Mouse (Mus musculus) hindbrain, embryonic 10.5 days (tissue): ENCODE measurements around the gene Kat14. TPM values are rescaled to one million over a fixed set of nuclear protein-coding genes. Genes with fewer than 3 reads are reported as not detected.
"Not testable (repeated sequence)": the region's sequence is repeated elsewhere in the genome, so short reads cannot be mapped to it uniquely, and the experiment has no call there.

Experiments used
- DNase-seq: peaks from one replicate; pipeline ENCODE4 v3.0.0-alpha.2; 2017; ENCODE audit warnings: low spot score
- H3K27ac ChIP-seq: fragments of 300-500 bp; sonication (generic); 2 replicates; pipeline ENCODE4 v1.5.1; 2016; ENCODE audit warnings: mild to moderate bottlenecking, moderate library complexity
- H3K27me3 ChIP-seq: fragments of 300-500 bp; sonication (generic); 2 replicates; pipeline ENCODE4 v1.6.1; 2016; ENCODE audit warnings: mild to moderate bottlenecking; ENCODE audit not compliant: poor library complexity, insufficient read depth, severe bottlenecking
- H3K36me3 ChIP-seq: fragments of 300-500 bp; sonication (generic); 2 replicates; pipeline ENCODE4 v1.6.1; 2016; ENCODE audit warnings: mild to moderate bottlenecking, moderate library complexity
- H3K4me1 ChIP-seq: fragments of 300-500 bp; sonication (generic); replicated peaks from 2 replicates; pipeline ENCODE4 v1.6.1; 2016; ENCODE audit warnings: mild to moderate bottlenecking
- H3K4me3 ChIP-seq: fragments of 300-500 bp; sonication (generic); 2 replicates; pipeline ENCODE4 v1.5.1; 2016; ENCODE audit warnings: mild to moderate bottlenecking, moderate library complexity
- H3K9me3 ChIP-seq: fragments of 300-500 bp; sonication (generic); 2 replicates; pipeline ENCODE4 v1.6.1; 2016; ENCODE audit warnings: mild to moderate bottlenecking, moderate library complexity
- WGBS: fragments of 180-500 bp; shearing (Covaris S2); methylation state at CpG from one replicate; pipeline ENCODE4 v1.1.7; 2016; 5-methylcytosine and 5-hydroxymethylcytosine counted together
- polyA plus RNA-seq: library from polyadenylated mRNA; unstranded; fragments of >200 nt; fragmentation: Nextera tagmentation; extraction: Ambion mirVana; gene quantifications from 2 replicates; pipeline ENCODE4 v1.2.1, GENCODE M21; 2016

Kat14 gene
- 47.9 and 60.4 TPM in 2 replicates for polyA plus RNA-seq

DNA sequence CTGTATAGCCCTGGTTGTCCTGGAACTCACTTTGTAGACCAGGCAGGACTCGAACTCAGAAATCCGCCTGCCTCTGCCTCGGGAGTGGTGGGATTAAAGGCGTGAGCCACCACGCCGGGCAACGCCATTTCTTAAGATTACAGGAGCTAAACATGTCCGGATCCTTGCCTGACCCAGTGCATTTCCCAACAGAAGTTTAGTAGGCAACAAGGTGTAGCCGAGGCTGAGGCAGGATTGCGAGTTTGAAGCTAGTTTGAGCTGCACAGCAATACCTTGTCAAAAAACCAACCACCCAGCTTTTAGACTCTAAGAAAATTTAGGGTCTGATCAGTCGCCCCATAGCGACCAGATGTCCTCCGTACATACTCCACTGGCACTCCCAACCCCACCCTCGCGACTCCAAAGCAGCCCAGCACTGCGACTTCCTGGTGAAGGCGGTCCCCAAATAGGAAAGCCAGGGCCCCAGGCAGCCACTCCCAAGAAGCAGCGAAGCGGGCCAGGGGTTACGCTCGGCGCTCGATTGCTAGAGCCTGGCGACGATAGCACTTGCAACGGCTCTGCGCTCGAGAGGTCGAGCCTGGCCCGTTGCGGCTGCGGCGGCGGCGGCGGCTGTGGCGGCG is at the start of gene Kat14, which contains the start of gene Pet117:
Gene Kat14 (plus strand): TSS at position 584 of the 620 bp plus-strand sequence.
Gene Pet117 (plus strand): TSS at position 597 of the 620 bp plus-strand sequence.
- DNase-seq: peak; percentile 97
- H3K9me3 ChIP-seq: no peaks in the 10 kb centered on the region
- peak within 1 kb of the TSS; percentile 99 for H3K27ac ChIP-seq
- H3K4me1 ChIP-seq: peaks cover 20% of the 10 kb centered on the region
- 7% methylated on average over 38 of the region's 38 CpGs for WGBS
- peaks cover 10% of the 10 kb centered on the region for H3K36me3 ChIP-seq
- no peaks in the 10 kb centered on the region for H3K27me3 ChIP-seq
- H3K4me3 ChIP-seq: peak within 1 kb of the TSS; percentile 87

DNA sequence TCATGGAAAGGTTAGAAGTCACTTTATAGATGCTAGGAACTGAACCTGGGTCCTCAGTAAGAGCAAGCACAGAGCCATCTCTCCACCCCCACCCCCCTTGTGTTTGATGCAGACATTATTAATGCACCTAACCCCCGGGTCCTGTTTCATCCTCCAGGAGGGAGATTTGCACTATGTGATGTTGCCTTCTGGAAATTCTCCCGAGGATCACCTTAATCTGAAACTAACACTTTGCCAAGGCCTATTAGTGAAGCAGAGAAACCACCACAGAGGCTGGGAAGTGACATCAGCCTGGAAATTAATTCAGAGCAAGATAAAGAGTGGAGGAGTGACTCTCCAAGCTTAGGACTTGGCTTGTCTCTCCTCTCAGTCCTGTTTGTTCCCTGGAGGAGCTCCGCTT is 44.6 kb upstream of the Kat14 start:
- Histone ChIP-seq H3K9me3 (no peaks in the 10 kb centered on the region), H3K4me3 (no peak overlapping the region), H3K27ac (no peak overlapping the region), H3K36me3 (no peaks in the 10 kb centered on the region), H3K27me3 (peaks cover 19% of the 10 kb centered on the region), H3K4me1 (no peaks in the 10 kb centered on the region)
- no peak for DNase-seq
- whole genome bisulfite sequencing: 75% methylated on average over 3 of the region's 3 CpGs

DNA sequence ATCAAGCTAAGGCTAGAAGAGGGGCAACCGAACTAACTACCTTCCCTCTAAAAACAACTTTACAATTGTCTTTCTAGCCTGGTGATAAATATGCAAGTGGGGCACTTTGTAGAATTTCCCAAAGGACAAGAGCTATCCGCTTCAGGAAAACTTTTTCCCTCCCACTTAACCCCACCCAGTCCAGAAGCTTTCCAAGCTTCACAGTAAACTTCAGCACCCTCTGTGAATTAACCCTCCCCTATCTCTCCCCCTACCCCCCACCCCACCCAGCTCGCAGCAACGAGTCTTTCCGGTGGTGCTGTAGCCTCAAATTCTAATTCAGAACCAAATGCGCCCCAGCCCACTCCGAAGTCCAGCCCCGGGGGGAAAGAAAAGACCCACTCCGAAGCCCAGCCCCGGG is 39.3 kb upstream of the Kat14 start:
- Histone ChIP-seq H3K4me3 (peak overlapping the region; percentile 16; the same call in 1 of the 2 replicates), H3K36me3 (no peaks in the 10 kb centered on the region), H3K9me3 (no peaks in the 10 kb centered on the region), H3K27ac (no peak overlapping the region), H3K4me1 (peaks cover 38% of the 10 kb centered on the region), H3K27me3 (peaks cover 71% of the 10 kb centered on the region)
- 4% methylated on average over 10 of the region's 10 CpGs for WGBS
- no peak for DNase-seq

DNA sequence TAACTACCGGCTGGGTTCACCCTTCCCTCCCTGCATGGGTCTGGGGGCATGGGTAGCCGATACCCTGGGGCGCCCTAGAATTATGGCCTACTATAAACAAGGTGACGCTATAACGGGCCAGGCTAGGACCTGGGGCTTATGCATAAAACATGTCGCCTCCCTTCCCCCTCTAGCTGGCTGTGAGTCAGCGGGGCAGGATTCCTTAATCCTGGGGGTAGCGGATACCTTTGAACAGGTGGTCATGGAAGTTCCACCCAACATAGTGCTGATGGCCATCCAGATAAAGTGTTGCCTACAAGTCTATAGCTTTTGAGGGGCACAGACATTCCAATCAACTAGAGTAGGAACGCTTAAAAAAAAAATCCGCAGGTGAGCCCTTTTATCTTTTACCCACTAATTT is 38.8 kb upstream of the Kat14 start:
- Histone ChIP-seq H3K9me3 (no peaks in the 10 kb centered on the region), H3K27me3 (peaks cover 76% of the 10 kb centered on the region), H3K4me1 (peaks cover 38% of the 10 kb centered on the region), H3K36me3 (no peaks in the 10 kb centered on the region), H3K27ac (no peak overlapping the region), H3K4me3 (peak overlapping the region; percentile 58)
- WGBS: 3% methylated on average over 10 of the region's 10 CpGs
- DNase-seq: peak; percentile 11

DNA sequence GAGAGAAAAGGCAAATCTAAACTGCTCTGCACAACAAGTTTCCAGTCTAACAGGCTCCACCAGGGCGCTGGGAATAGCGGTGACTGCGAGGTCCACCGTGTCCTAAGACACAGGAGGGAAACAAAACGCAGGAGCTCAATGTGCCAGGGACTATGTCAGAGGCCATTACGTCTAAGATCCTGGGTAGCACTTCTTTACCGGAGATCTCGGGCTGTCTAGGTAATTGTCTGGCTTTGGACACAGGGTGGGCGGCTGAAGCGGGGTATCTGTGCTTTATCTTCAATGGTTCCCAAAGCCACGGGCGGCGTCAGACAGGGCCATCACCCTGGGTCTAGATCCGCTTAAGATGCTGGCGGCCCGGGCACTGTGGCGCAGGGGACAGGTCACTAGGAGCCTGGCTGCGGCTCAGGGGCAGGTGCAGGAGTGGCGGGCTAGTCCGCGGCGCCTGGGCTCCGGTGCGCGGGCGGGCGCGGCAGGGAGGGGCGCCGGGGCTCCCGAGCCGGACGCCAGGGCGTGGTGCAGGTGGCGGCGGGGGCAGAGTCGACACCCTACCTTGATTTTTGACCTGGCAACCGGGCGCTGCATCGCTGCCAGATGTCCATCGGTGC is 38.3 kb upstream of the Kat14 start:
- H3K4me1 ChIP-seq: peaks cover 38% of the 10 kb centered on the region
- H3K9me3 ChIP-seq: no peaks in the 10 kb centered on the region
- H3K27me3 ChIP-seq: peaks cover 81% of the 10 kb centered on the region
- peak; percentile 54 for DNase-seq
- peak overlapping the region; percentile 58 for H3K4me3 ChIP-seq
- H3K27ac ChIP-seq: peak overlapping the region; percentile 50
- under 1% methylated on average over 41 of the region's 41 CpGs for WGBS
- H3K36me3 ChIP-seq: no peaks in the 10 kb centered on the region

DNA sequence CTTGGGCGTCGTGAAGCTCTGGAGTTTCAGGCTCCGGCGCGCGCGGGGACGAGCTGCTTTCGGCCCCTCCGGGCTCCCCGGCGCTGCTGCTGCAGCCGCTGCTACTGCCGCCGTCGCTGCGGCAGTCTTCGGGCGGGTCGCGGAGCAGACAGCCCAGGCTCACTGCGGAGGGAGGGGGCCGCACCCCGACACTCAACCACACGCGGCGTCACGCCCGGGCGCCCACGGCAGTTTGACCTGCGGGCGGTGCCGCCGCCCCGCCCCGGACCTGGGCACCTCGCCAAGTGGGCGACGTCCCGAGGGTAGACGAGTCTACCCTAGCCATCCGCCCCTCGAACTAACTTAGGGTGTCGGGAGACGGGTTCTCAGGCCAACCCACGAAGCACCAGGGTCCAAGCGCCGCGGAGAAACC is 37.8 kb upstream of the Kat14 start:
- WGBS: under 1% methylated on average over 50 of the region's 50 CpGs

DNA sequence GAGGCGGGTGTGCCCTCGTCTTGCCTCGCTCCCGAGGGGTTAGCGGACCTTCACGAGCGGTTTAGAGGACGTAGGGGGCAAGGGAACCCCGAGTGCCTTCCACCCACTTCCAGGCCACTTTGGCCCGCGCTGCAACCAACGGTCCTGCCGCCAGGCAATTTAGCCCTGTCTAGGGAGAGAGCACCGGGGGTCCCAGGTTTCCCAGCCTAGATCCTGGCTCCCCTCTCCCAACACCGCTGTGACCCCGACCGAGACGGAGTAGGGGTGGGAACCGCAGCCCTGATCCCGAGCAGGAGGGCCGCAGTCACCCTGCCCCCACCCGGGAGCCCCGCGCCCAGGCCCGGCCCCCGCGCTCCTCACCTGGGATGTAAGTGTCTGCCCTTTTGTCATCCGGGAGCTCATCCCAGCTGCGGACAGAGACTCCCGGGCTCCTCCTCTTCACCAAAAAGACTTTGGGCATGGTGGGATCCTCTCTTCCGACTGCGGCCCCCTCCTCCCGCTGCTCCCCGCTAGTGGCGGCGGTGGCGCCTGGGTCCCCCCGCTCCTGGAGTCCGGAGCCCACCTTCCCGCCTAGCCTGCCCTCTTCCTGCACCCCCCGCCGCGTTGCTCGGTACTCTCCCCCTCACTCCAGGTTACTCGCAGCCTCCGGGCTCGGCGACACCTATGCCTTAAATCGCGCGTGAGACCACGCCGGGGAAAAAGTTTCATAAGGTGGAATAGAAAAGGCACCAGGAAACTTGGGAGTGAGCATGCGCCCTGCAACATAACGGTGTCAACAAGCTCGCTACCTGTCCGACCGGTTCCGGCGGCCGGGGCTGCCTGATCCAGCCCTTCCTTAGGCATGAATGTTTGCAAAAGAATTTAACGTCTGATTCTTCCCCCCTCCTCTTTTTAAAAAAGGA is 37.1 kb upstream of the Kat14 start, which contains the start of gene Ovol2:
Gene Ovol2 (minus strand): TSS at position 746 of the 902 bp plus-strand sequence.
- WGBS: 1% methylated on average over 61 of the region's 62 CpGs

More for the DNA sequence above, 37.8 kb upstream of the Kat14 start:
- DNase-seq: no peak
- Histone ChIP-seq H3K4me1 (peaks cover 38% of the 10 kb centered on the region), H3K4me3 (peak overlapping the region; percentile 58), H3K27me3 (peaks cover 83% of the 10 kb centered on the region), H3K9me3 (no peaks in the 10 kb centered on the region), H3K36me3 (no peaks in the 10 kb centered on the region), H3K27ac (peak overlapping the region; percentile 50)

DNA sequence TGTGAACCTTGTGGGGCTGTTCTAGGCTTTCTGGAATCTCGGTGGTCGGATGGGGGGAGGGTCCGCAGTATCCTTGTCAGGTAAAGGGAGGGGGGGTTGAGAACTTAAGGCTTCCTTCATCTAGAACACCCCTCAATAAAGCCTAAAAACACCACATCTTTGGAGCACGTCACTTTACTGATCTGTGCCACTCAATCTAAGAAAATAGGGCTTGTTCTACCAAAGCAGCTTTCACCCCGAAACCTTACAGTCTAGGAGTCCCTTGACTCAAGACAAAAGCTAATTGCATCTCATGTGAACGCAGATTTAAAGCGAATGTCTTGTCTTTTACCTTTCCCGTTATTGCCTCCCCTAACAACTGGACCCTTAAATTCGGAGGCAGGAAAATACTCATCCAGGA is 36.3 kb upstream of the Kat14 start:
- WGBS: 4% methylated on average over 9 of the region's 9 CpGs
- DNase-seq: no peak

More for the DNA sequence above, 37.1 kb upstream of the Kat14 start, which contains the start of gene Ovol2:
- Histone ChIP-seq H3K4me3 (peak within 1 kb of the TSS; percentile 58), H3K27me3 (peaks cover 89% of the 10 kb centered on the region), H3K9me3 (no peaks in the 10 kb centered on the region), H3K36me3 (no peaks in the 10 kb centered on the region), H3K4me1 (peaks cover 38% of the 10 kb centered on the region), H3K27ac (peak within 1 kb of the TSS; percentile 50)
- peak; percentile 50 for DNase-seq

DNA sequence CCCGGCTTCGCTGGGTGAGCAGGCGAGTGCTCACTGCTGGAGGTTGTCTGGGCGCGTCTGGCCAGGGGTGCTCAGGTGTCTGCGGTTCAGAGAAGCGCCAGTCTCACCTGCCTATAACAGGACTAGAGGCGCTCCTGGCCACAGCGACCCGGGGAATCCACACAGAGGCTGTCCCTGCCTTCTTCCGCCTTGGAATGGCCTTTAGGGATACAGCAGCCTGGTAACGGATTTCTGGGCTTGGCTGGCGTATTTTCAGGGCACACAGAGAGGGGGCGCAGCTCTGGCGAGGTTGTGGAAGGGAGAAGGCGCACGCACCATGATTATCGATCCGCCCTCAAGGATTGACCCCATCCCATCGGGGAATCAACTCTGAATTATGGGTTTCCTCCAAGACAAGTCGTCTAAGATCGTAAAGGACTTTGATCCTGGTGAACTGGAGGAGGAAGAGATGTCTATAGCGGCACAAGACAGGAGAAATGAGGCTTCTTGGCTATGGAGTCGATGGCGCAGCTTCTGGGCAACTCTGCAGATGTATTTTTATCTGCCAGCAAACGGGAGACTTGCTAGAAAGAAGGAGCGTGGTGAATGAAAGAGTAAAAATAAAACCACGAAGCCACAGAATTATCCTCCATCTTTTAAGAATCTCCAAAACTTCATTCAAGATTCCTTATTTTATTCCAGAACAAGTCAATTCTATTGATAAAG is 35.5 kb upstream of the Kat14 start:
- no peaks in the 10 kb centered on the region for H3K36me3 ChIP-seq
- H3K27me3 ChIP-seq: peaks cover 81% of the 10 kb centered on the region
- peak; percentile 62 for DNase-seq
- peak overlapping the region; percentile 16; the same call in 1 of the 2 replicates for H3K27ac ChIP-seq
- H3K4me1 ChIP-seq: peaks cover 38% of the 10 kb centered on the region
- 6% methylated on average over 28 of the region's 28 CpGs for WGBS
- peak overlapping the region; percentile 58 for H3K4me3 ChIP-seq
- no peaks in the 10 kb centered on the region for H3K9me3 ChIP-seq

More for the DNA sequence above, 36.3 kb upstream of the Kat14 start:
- H3K9me3 ChIP-seq: no peaks in the 10 kb centered on the region
- peaks cover 38% of the 10 kb centered on the region for H3K4me1 ChIP-seq
- H3K27me3 ChIP-seq: peaks cover 88% of the 10 kb centered on the region
- no peaks in the 10 kb centered on the region for H3K36me3 ChIP-seq
- H3K4me3 ChIP-seq: peak overlapping the region; percentile 58
- H3K27ac ChIP-seq: no peak overlapping the region

DNA sequence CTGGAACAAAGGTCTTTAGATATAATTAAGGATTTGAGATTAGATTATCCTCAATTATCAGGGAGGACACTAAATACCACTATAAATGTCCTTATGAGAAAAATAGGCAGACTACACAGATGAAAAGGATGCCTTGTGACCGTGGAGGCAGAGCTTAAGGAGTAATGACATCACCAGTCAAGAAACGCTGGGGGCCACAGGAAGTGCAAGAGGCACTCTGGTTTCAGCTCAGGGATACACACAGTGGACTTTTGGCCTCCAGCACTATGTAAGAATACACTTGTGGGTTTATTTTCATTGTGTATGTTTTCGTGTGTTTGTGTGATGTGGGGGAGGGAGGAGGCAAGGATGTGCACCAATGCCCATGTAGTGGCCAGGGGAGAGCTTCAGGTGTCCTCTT is 31.6 kb upstream of the Kat14 start:
- H3K36me3 ChIP-seq: no peaks in the 10 kb centered on the region
- peaks cover 42% of the 10 kb centered on the region for H3K27me3 ChIP-seq
- H3K9me3 ChIP-seq: no peaks in the 10 kb centered on the region
- no peak overlapping the region for H3K27ac ChIP-seq
- 80% methylated on average over 3 of the region's 3 CpGs for WGBS
- H3K4me1 ChIP-seq: peaks cover 10% of the 10 kb centered on the region
- no peak overlapping the region for H3K4me3 ChIP-seq
- DNase-seq: no peak

DNA sequence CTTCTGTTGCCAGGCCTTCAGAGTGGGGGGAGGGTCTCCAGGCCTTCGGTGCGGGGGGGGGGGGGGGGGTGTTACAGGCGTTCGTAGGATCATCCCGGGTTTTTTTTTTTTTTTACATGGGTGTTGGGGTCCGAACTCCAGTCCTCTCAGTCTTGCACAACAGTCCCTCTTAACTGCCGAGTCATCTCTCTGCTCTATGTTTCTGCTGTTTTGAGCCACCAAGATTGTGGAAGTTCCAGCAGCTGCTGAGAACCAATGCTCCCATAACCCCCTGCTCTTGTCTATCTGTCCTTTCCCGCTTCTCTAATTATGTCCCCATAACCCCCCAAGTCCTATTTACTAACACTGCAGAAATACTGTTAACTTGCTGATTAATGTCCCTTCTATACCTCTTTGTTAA is 31.1 kb upstream of the Kat14 start:
- Histone ChIP-seq H3K4me3 (no peak overlapping the region), H3K4me1 (peaks cover 6% of the 10 kb centered on the region), H3K27ac (no peak overlapping the region), H3K36me3 (no peaks in the 10 kb centered on the region), H3K27me3 (peaks cover 37% of the 10 kb centered on the region), H3K9me3 (no peaks in the 10 kb centered on the region)
- WGBS: 74% methylated on average over 8 of the region's 8 CpGs
- DNase-seq: no peak

DNA sequence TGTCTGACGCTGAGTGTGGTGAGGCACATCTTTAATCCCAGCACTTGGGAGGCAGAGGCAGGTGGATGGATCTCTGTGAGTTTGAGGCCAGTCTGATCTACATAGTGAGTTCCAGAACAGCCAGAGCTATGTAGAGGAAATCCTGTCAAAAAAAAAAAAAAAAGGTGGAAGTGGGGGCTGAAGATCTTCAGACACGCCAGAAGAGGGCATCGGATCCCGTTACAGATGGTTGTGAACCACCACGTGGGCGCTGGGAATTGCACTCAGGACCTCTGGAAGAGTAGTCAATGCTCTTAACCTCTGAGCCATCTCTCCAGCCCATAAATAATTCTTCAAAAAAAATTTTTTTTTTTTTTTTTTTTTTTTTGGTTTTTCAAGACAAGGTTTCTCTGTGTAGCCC is 30.6 kb upstream of the Kat14 start:
- H3K4me3 ChIP-seq, H3K27ac ChIP-seq, DNase-seq, H3K9me3 ChIP-seq, H3K36me3 ChIP-seq, H3K4me1 ChIP-seq: not testable (repeated sequence)
- peaks cover 33% of the 10 kb centered on the region for H3K27me3 ChIP-seq
- 74% methylated on average over 6 of the region's 6 CpGs for WGBS
